Mouse (Mus musculus): Measurements from ENCODE around the gene Cyp2d12. TPM values are rescaled to one million over a fixed set of nuclear protein-coding genes. Genes with fewer than 3 reads are reported as not detected.

Cyp2d12 gene
- polyA plus RNA-seq (2012; rRNA removed): 0.07 and 0.28 TPM in 2 replicates

DNA sequence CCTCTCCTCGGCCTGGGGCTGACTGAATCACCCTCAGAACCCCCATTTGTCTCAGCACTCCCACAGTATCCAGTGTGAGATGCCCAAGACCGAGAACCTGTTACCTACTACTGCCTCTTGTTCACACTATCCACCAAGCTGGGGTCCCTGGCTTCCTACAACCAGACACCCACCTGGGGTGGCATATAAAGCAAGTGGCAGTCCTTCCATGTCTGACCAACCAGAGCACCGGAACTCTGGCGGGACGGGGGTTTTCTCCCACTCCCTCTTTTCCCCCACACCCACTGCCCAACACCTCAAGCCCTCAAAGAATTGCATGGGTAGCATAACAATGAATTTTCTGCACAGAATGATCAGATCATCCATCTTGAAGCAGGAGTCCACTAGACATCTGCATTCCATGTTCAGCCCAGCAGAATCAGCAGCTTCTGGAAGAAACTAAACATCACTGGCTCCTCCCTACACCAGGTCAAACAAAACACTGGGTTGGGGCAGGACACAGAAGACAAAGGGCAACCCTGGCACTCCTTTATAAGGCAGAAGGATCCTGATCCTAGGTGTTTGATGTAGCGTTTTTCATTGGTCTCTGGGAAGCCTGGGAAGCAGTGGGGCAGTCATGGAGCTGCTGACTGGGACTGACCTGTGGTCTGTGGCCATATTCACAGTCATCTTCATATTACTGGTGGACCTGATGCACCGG, at the start of gene Cyp2d12:
TSS of gene Cyp2d12 (plus strand) at position 542 of the 700 bp plus-strand sequence.

Other genes starting within 250 kb of the Cyp2d12 start
- gene Naga, start 216.1 kb upstream of the Cyp2d12 start, polyA plus RNA-seq (2012; rRNA removed): 137 and 176 TPM in 2 replicates
- gene Pheta2, start 216.1 kb upstream of the Cyp2d12 start, polyA plus RNA-seq (2012; rRNA removed): 4.0 and 4.1 TPM in 2 replicates
- 213 and 227 TPM in 2 replicates for gene Smdt1, start 216.1 kb upstream of the Cyp2d12 start, polyA plus RNA-seq (2012; rRNA removed)
- gene Ndufa6, start 200.8 kb upstream of the Cyp2d12 start, polyA plus RNA-seq (2012; rRNA removed): 405 and 527 TPM in 2 replicates
- gene Cyp2d22, start 174.8 kb upstream of the Cyp2d12 start, polyA plus RNA-seq (2012; rRNA removed): 71.5 and 79.2 TPM in 2 replicates
- gene Cyp2d11, start 161.1 kb upstream of the Cyp2d12 start, polyA plus RNA-seq (2012; rRNA removed): not detected in 2 replicates
- gene Cyp2d10, start 147.9 kb upstream of the Cyp2d12 start, polyA plus RNA-seq (2012; rRNA removed): 0.24 and 1.1 TPM in 2 replicates
- 0.08 TPM in 1 of 2 replicates, not detected in the other for gene Cyp2d9, start 121.6 kb upstream of the Cyp2d12 start, polyA plus RNA-seq (2012; rRNA removed)
- not detected in 2 replicates for gene Cyp2d34, start 65.9 kb downstream of the Cyp2d12 start, polyA plus RNA-seq (2012; rRNA removed)
- gene Cyp2d40, start 209.1 kb downstream of the Cyp2d12 start, polyA plus RNA-seq (2012; rRNA removed): 0.31 TPM in 1 of 2 replicates, not detected in the other
- 0.44 and 1.2 TPM in 2 replicates for gene Cyp2d26, start 239.2 kb downstream of the Cyp2d12 start, polyA plus RNA-seq (2012; rRNA removed)

Measured in ovary, adult 2 months (tissue).